Mouse (Mus musculus) MEL (cell line): ENCODE measurements around the gene Gm13090. TPM values are rescaled to one million over a fixed set of nuclear protein-coding genes. Genes with fewer than 3 reads are reported as not detected.

ENCODE experiments used
- DNase-seq: peaks from one replicate; pipeline ENCODE4 v3.0.0; 2011; ENCODE audit warnings: low read depth, low spot score
- H3K27ac ChIP-seq: 2 replicates; pipeline ENCODE4 v1.5.1; 2012; ENCODE audit warnings: low read depth, mild to moderate bottlenecking, control low read depth, low read length, moderate library complexity; ENCODE audit not compliant: control insufficient read depth
- H3K27me3 ChIP-seq, 2 experiments: fragments of 150-350 bp in 1 of 2; sonication (generic) in 1 of 2; 2 replicates each; pipeline ENCODE4 v1.6.1; 2012; ENCODE audit warnings: low read length in 2 of 2, mild to moderate bottlenecking in 2 of 2, improper control_type of control experiment in 1 of 2, moderate library complexity in 1 of 2; ENCODE audit not compliant: insufficient read depth in 2 of 2, control insufficient read depth in 1 of 2
- H3K36me3 ChIP-seq, 2 experiments: 2 replicates each; pipeline ENCODE4 v1.6.1; 2012 to 2014; ENCODE audit warnings: low read length in 2 of 2, improper control_type of control experiment in 1 of 2, inconsistent platforms in 1 of 2, mild to moderate bottlenecking in 1 of 2; ENCODE audit not compliant: insufficient read depth in 2 of 2, control insufficient read depth in 1 of 2
- H3K4me1 ChIP-seq, 2 experiments: fragments of 150-350 bp in 1 of 2; sonication (generic) in 1 of 2; 2 replicates each; pipeline ENCODE4 v1.6.1; 2012; ENCODE audit warnings: low read length in 2 of 2, improper control_type of control experiment in 1 of 2, mild to moderate bottlenecking in 1 of 2; ENCODE audit not compliant: insufficient read depth in 2 of 2, control insufficient read depth in 1 of 2
- H3K4me3 ChIP-seq, 2 experiments: fragments of 150-350 bp in 1 of 2; sonication (generic) in 1 of 2; 2 replicates each; pipeline ENCODE4 v1.5.1; 2012; ENCODE audit warnings: low read depth in 2 of 2, low read length in 2 of 2, mild to moderate bottlenecking in 2 of 2, moderate library complexity in 2 of 2, control low read depth in 1 of 2, improper control_type of control experiment in 1 of 2; ENCODE audit not compliant: control insufficient read depth in 1 of 2, insufficient read depth in 1 of 2
- H3K79me2 ChIP-seq: 2 replicates; pipeline ENCODE4 v1.6.1; 2012; ENCODE audit warnings: mild to moderate bottlenecking, low read length, moderate library complexity; ENCODE audit not compliant: control insufficient read depth, poor library complexity, insufficient read depth
- H3K9ac ChIP-seq: 2 replicates; pipeline ENCODE4 v1.6.1; 2012; ENCODE audit warnings: low read depth, mild to moderate bottlenecking, control low read depth, low read length, moderate library complexity; ENCODE audit not compliant: control insufficient read depth, poor library complexity, severe bottlenecking
- H3K9me3 ChIP-seq: fragments of 150-350 bp; sonication (generic); replicated peaks from 2 replicates; pipeline ENCODE4 v1.6.1; 2012; ENCODE audit warnings: mild to moderate bottlenecking, low read length, improper control_type of control experiment, moderate library complexity; ENCODE audit not compliant: insufficient read depth
- BHLHE40 ChIP-seq: IDR thresholded peaks from 2 replicates; pipeline ENCODE4 v1.6.1; 2012; ENCODE audit warnings: low read depth, mild to moderate bottlenecking, inconsistent platforms, low read length, improper control_type of control experiment, borderline replicate concordance
- CHD1 ChIP-seq: IDR thresholded peaks from 2 replicates; pipeline ENCODE4 v1.6.1; 2012; ENCODE audit warnings: low read depth, mild to moderate bottlenecking, inconsistent platforms, low read length, improper control_type of control experiment
- CHD2 ChIP-seq: IDR thresholded peaks from 2 replicates; pipeline ENCODE4 v1.6.1; 2011; ENCODE audit warnings: low read length, improper control_type of control experiment
- CTCF ChIP-seq, 3 experiments: IDR thresholded peaks in 2 of 3; conservative IDR thresholded peaks in 1 of 3; 2 replicates each; pipeline ENCODE4 v1.5.1; 2011 to 2012; ENCODE audit warnings: low read length in 3 of 3, low read depth in 2 of 3, mild to moderate bottlenecking in 2 of 3, improper control_type of control experiment in 1 of 3, inconsistent platforms in 1 of 3, mixed read lengths in 1 of 3, moderate library complexity in 1 of 3; ENCODE audit not compliant: control insufficient read depth in 1 of 3, insufficient read depth in 1 of 3, poor library complexity in 1 of 3, severe bottlenecking in 1 of 3
- E2F4 ChIP-seq: IDR thresholded peaks from 2 replicates; pipeline ENCODE4 v1.6.1; 2011; ENCODE audit warnings: low read depth, low read length, improper control_type of control experiment, borderline replicate concordance
- EP300 ChIP-seq, 2 experiments: IDR thresholded peaks; 2 replicates each; pipeline ENCODE4 v1.6.1; 2011; ENCODE audit warnings: improper control_type of control experiment in 2 of 2, low read length in 2 of 2, low read depth in 1 of 2, mild to moderate bottlenecking in 1 of 2
- GABPA ChIP-seq: IDR thresholded peaks from 2 replicates; pipeline ENCODE4 v1.6.1; 2012; ENCODE audit warnings: low read depth, mild to moderate bottlenecking, inconsistent platforms, low read length, improper control_type of control experiment, moderate library complexity
- GATA1 ChIP-seq: IDR thresholded peaks from 2 replicates; pipeline ENCODE4 v1.6.1; 2011; ENCODE audit warnings: low read depth, low read length, improper control_type of control experiment
- HCFC1 ChIP-seq: IDR thresholded peaks from 2 replicates; pipeline ENCODE4 v1.6.1; 2012; ENCODE audit warnings: low read depth, mild to moderate bottlenecking, inconsistent platforms, low read length, improper control_type of control experiment, moderate library complexity
- JUND ChIP-seq: IDR thresholded peaks from 2 replicates; pipeline ENCODE4 v1.6.1; 2011; ENCODE audit warnings: low read depth, mild to moderate bottlenecking, improper control_type of control experiment, low read length
- KAT2A ChIP-seq: conservative IDR thresholded peaks from 2 replicates; pipeline ENCODE4 v1.6.1; 2012; ENCODE audit warnings: low read depth, low read length, improper control_type of control experiment, inconsistent platforms
- MAX ChIP-seq: IDR thresholded peaks from 2 replicates; pipeline ENCODE4 v1.6.1; 2011; ENCODE audit warnings: low read length, improper control_type of control experiment
- MAZ ChIP-seq: IDR thresholded peaks from 2 replicates; pipeline ENCODE4 v1.6.1; 2012; ENCODE audit warnings: low read depth, mild to moderate bottlenecking, inconsistent platforms, low read length, improper control_type of control experiment
- MEF2A ChIP-seq: IDR thresholded peaks from 2 replicates; pipeline ENCODE4 v1.6.1; 2014; ENCODE audit warnings: low read depth, mild to moderate bottlenecking, inconsistent platforms, low read length, improper control_type of control experiment; ENCODE audit not compliant: poor library complexity, insufficient replicate concordance, severe bottlenecking; ENCODE audit errors: extremely low read depth
- MXI1 ChIP-seq: IDR thresholded peaks from 2 replicates; pipeline ENCODE4 v1.6.1; 2011; ENCODE audit warnings: mild to moderate bottlenecking, low read depth, low read length, improper control_type of control experiment
- MYC ChIP-seq: IDR thresholded peaks from 2 replicates; pipeline ENCODE4 v1.6.1; 2011; ENCODE audit warnings: low read depth, mild to moderate bottlenecking, low read length, improper control_type of control experiment, moderate library complexity
- POLR2A ChIP-seq, 2 experiments: IDR thresholded peaks; 2 replicates each; pipeline ENCODE4 v1.6.1; 2011 to 2012; ENCODE audit warnings: low read length in 2 of 2, mild to moderate bottlenecking in 2 of 2, control low read depth in 1 of 2, improper control_type of control experiment in 1 of 2, low read depth in 1 of 2, moderate library complexity in 1 of 2; ENCODE audit not compliant: control insufficient read depth in 1 of 2, insufficient read depth in 1 of 2, poor library complexity in 1 of 2
- POLR2AphosphoS2 ChIP-seq: IDR thresholded peaks from 2 replicates; pipeline ENCODE4 v1.6.1; 2011; ENCODE audit warnings: low read length, improper control_type of control experiment
- RAD21 ChIP-seq: IDR thresholded peaks from 2 replicates; pipeline ENCODE4 v1.6.1; 2011; ENCODE audit warnings: mild to moderate bottlenecking, low read depth, low read length, improper control_type of control experiment
- TAL1 ChIP-seq: IDR thresholded peaks from 2 replicates; pipeline ENCODE4 v1.6.1; 2012; ENCODE audit warnings: mild to moderate bottlenecking, inconsistent platforms, low read length, moderate library complexity, mixed read lengths
- TBP ChIP-seq: IDR thresholded peaks from 2 replicates; pipeline ENCODE4 v1.8.0; 2011; ENCODE audit warnings: low read depth, low read length, improper control_type of control experiment
- UBTF ChIP-seq: IDR thresholded peaks from 2 replicates; pipeline ENCODE4 v1.6.1; 2012; ENCODE audit warnings: low read depth, mild to moderate bottlenecking, inconsistent platforms, low read length, improper control_type of control experiment, moderate library complexity, borderline replicate concordance; ENCODE audit not compliant: insufficient read depth
- USF1 ChIP-seq: IDR thresholded peaks from 2 replicates; pipeline ENCODE4 v1.6.1; 2014; ENCODE audit warnings: low read depth, mild to moderate bottlenecking, inconsistent platforms, low read length, improper control_type of control experiment, moderate library complexity
- USF2 ChIP-seq, 2 experiments: IDR thresholded peaks; 2 replicates each; pipeline ENCODE4 v1.6.1; 2011 to 2012; ENCODE audit warnings: improper control_type of control experiment in 2 of 2, low read length in 2 of 2, borderline replicate concordance in 1 of 2, inconsistent platforms in 1 of 2, low read depth in 1 of 2, mild to moderate bottlenecking in 1 of 2; ENCODE audit not compliant: insufficient read depth in 1 of 2
- ZC3H11A ChIP-seq: IDR thresholded peaks from 2 replicates; pipeline ENCODE4 v1.6.1; 2012; ENCODE audit warnings: low read depth, mild to moderate bottlenecking, inconsistent platforms, low read length, improper control_type of control experiment
- ZNF384 ChIP-seq: IDR thresholded peaks from 2 replicates; pipeline ENCODE4 v1.6.1; 2012; ENCODE audit warnings: low read depth, mild to moderate bottlenecking, inconsistent platforms, low read length, improper control_type of control experiment
- polyA plus RNA-seq, 2 experiments: library from polyadenylated mRNA; stranded (reverse) in 1 of 2; unstranded in 1 of 2; fragments of >175 nt in 1 of 2; fragments of >200 nt in 1 of 2; gene quantifications; 2 replicates each; pipeline versions ENCODE4 v1.2.1 to v1.2.4; 2012; ENCODE audit warnings: low replicate concordance in 2 of 2, low read depth in 1 of 2; ENCODE audit not compliant: insufficient read length in 2 of 2, insufficient read depth in 1 of 2, missing spikeins in 1 of 2
- total RNA-seq: library from RNA; depleted of rRNA; stranded (reverse); fragments of 300-350 nt; gene quantifications from 2 replicates; pipeline ENCODE4 v1.2.3, GENCODE M21; 2012; rRNA removed

Gene Gm13090
- not detected in 2 replicates for total RNA-seq
- polyA plus RNA-seq: not detected

- H3K9me3 ChIP-seq: no peaks in the 10 kb centered on the region
- TF ChIP-seq POLR2A (IDR thresholded peaks at IDR 0.05; ENCODE audit: control insufficient read depth in 1 of 2, insufficient read depth in 1 of 2, low read depth in 1 of 2, low read length in 2 of 2, poor library complexity in 1 of 2): no peak
- TF ChIP-seq CHD1: no peak
- no peak for TF ChIP-seq GABPA
- TF ChIP-seq HCFC1: no peak
- TF ChIP-seq MAZ: no peak
- TF ChIP-seq RAD21: no peak
- TF ChIP-seq TBP: no peak
- no peak for TF ChIP-seq MEF2A
- TF ChIP-seq UBTF: no peak
- no peak for TF ChIP-seq CHD2
- no peak for TF ChIP-seq CTCF (IDR thresholded peaks at IDR 0.05 in 2 of 3, conservative IDR thresholded peaks at IDR 0.05 in 1 of 3; ENCODE audit: control insufficient read depth in 1 of 3, insufficient read depth in 1 of 3, low read depth in 2 of 3, low read length in 3 of 3, poor library complexity in 1 of 3, severe bottlenecking in 1 of 3)
- no peak for TF ChIP-seq MAX
- TF ChIP-seq TAL1: no peak
- TF ChIP-seq USF2 (IDR thresholded peaks at IDR 0.05; ENCODE audit: borderline replicate concordance in 1 of 2, insufficient read depth in 1 of 2, low read depth in 1 of 2, low read length in 2 of 2): no peak
- no peak for TF ChIP-seq EP300 (IDR thresholded peaks at IDR 0.05; ENCODE audit: low read depth in 1 of 2, low read length in 2 of 2)
- TF ChIP-seq BHLHE40: no peak
- TF ChIP-seq KAT2A: no peak
- no peak for TF ChIP-seq USF1
- no peak for TF ChIP-seq MXI1
Measured at GRCm38 (mm10) chr4:151089270-151089669, at the start of gene Gm13090. Gene Gm13090 (plus strand): TSS chr4:151089570.

GRCm38 (mm10) chr4:151041506-151041905 is 47.9 kb upstream of the Gm13090 start:
- Histone ChIP-seq H3K9me3 (no peaks in the 10 kb centered on the region), H3K4me1 (peaks cover 0 to 2% of the 10 kb centered on the region in 2 experiments; a peak in 1 of 4 replicates), H3K36me3 (no peaks in the 10 kb centered on the region; a peak in 1 of 4 replicates), H3K27ac (no peak overlapping the region), H3K4me3 (no peak overlapping the region), H3K27me3 (no peaks in the 10 kb centered on the region), H3K9ac (no peak overlapping the region), H3K79me2 (peaks cover 3% of the 10 kb centered on the region; the same call in 1 of the 2 replicates)
- no peak for DNase-seq
- TF ChIP-seq ZNF384: no peak
- TF ChIP-seq JUND: no peak
- TF ChIP-seq TBP: no peak
- TF ChIP-seq BHLHE40: no peak
- no peak for TF ChIP-seq MYC
- no peak for TF ChIP-seq E2F4
- TF ChIP-seq HCFC1: no peak
- TF ChIP-seq POLR2AphosphoS2: no peak
- no peak for TF ChIP-seq USF1
- no peak for TF ChIP-seq TAL1
- no peak for TF ChIP-seq GATA1
- TF ChIP-seq ZC3H11A: no peak

More at GRCm38 (mm10) chr4:151089270-151089669, at the start of gene Gm13090:
- Histone ChIP-seq H3K4me3 (no peak within 1 kb of the TSS), H3K27me3 (no peaks in the 10 kb centered on the region), H3K27ac (no peak within 1 kb of the TSS), H3K9ac (no peak within 1 kb of the TSS), H3K79me2 (no peaks in the 10 kb centered on the region), H3K4me1 (no peaks in the 10 kb centered on the region), H3K36me3 (no peaks in the 10 kb centered on the region)
- DNase-seq: no peak
